Mouse (Mus musculus): ENCODE results near the gene Chd1. TPM values are rescaled to one million over a fixed set of nuclear protein-coding genes. Genes with fewer than 3 reads are reported as not detected.
"Not testable (repeated sequence)": the region's sequence is repeated elsewhere in the genome, so short reads cannot be mapped to it uniquely, and the experiment has no call there.

The Chd1 gene
- polyA plus RNA-seq, 1 experiment, result 30.4 TPM

DNA sequence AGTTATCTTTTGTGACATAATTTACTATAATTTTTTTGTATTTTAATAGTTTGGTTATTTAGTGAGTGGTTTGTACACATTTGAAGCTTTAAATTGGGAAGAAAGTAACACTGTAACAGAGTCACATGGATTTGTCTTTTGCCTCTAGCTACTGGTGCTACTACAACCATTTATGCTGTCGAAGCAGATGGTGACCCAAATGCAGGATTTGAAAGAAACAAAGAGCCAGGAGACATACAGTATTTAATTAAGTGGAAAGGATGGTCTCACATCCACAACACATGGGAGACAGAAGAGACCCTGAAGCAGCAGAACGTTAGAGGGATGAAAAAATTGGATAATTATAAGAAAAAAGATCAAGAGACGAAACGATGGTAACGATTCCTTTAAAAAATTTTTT lies 26.9 kb downstream of the Chd1 start:
- H3K27me3 ChIP-seq (ENCODE audit: control insufficient read depth, insufficient read depth, low read length), result no peaks in the 10 kb centered on the region
- no peak overlapping the region for H3K27ac ChIP-seq (ENCODE audit: control insufficient read depth, insufficient read depth, low read length)
- H3K4me3 ChIP-seq (ENCODE audit: control insufficient read depth, insufficient read depth, low read length), result no peak overlapping the region
- TF ChIP-seq POLR2A (IDR thresholded peaks at IDR 0.05; ENCODE audit: control insufficient read depth, extremely low read depth, insufficient read depth, low read length, poor library complexity) (no peak), CTCF (IDR thresholded peaks at IDR 0.05; ENCODE audit: borderline replicate concordance, control insufficient read depth, extremely low read depth, insufficient read depth, low read length, poor library complexity) (no peak)
- peaks cover 83% of the 10 kb centered on the region for H3K36me3 ChIP-seq (ENCODE audit: control insufficient read depth, insufficient read depth, low read length)
- WGBS, result 96% methylated on average over 5 of the region's 5 CpGs
- no peak for DNase-seq
- no peaks in the 10 kb centered on the region for H3K4me1 ChIP-seq (replicated peaks; ENCODE audit: control insufficient read depth, insufficient read depth, low read length)

DNA sequence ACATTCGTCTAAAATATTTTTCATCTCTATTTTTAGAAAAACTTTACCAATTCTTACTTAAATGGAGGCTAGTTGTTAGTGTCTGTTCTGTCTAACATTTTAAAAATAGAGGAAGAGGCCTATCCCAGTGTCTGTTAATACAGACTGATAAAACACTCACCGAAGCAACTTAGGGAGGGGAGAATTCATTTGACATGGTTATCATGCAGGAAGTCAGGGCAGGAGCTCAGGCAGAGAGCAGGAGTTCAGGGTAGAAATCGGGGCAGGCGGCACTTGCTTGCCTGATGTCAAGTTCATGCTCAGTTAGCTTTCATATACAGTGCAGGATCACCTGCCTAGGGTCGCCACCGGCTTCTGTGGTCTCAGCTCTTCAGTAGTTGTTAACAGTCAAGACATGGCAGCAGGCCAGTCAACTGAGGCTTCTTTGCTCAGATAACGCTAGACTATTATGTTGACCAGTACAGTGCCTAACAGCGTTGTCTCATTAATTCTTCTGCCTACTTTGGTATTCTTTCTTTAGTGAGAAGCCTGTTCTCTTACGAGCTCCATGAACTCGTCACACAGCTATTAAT lies 32.7 kb downstream of the Chd1 start:
- no peaks in the 10 kb centered on the region for H3K27me3 ChIP-seq (ENCODE audit: control insufficient read depth, insufficient read depth, low read length)
- 97% methylated on average over 10 of the region's 10 CpGs for WGBS
- no peaks in the 10 kb centered on the region for H3K4me1 ChIP-seq (replicated peaks; ENCODE audit: control insufficient read depth, insufficient read depth, low read length)
- DNase-seq, result no peak
- H3K27ac ChIP-seq (ENCODE audit: control insufficient read depth, insufficient read depth, low read length), result no peak overlapping the region
- H3K4me3 ChIP-seq (ENCODE audit: control insufficient read depth, insufficient read depth, low read length), result no peak overlapping the region
- peaks cover 78% of the 10 kb centered on the region for H3K36me3 ChIP-seq (ENCODE audit: control insufficient read depth, insufficient read depth, low read length)
- TF ChIP-seq POLR2A (IDR thresholded peaks at IDR 0.05; ENCODE audit: control insufficient read depth, extremely low read depth, insufficient read depth, low read length, poor library complexity) (no peak), CTCF (IDR thresholded peaks at IDR 0.05; ENCODE audit: borderline replicate concordance, control insufficient read depth, extremely low read depth, insufficient read depth, low read length, poor library complexity) (no peak)

DNA sequence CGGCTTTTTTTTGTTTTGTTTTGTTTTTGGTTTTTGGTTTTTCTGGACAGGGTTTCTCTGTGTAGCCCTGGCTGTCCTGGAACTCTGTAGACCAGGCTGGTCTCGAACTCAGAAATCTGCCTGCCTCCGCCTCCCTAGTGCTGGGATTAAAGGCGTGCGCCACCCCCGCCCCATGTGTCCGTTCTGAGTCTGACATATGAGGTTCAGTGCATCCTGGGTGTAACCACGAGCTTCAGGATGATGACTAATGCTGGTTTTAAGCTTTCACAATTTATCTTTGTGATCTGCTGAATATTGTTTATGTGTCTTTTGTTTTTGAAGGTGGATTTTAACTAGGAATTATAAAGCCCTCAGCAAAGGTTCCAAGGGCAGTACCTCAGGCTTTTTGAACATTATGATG lies 37.1 kb downstream of the Chd1 start:
- peaks cover 73% of the 10 kb centered on the region for H3K36me3 ChIP-seq (ENCODE audit: control insufficient read depth, insufficient read depth, low read length)

DNA sequence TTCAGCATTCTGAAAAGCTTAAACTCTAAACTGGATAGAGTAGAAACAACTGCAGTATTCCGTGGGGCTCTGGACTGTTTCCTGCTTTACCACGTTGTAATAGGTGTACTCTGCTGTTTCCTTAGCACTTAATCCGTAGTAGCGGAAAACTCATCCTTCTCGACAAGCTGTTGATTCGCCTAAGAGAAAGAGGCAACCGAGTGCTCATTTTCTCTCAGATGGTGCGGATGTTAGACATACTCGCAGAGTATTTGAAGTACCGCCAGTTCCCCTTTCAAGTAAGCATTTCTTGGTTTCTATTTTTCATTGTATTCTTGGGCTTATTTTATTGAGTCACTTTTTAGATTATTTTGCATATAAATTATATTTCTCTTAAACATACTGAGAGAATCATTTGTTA lies 38.2 kb downstream of the Chd1 start:
- Histone ChIP-seq H3K36me3 (ENCODE audit: control insufficient read depth, insufficient read depth, low read length) (peaks cover 74% of the 10 kb centered on the region), H3K4me1 (replicated peaks; ENCODE audit: control insufficient read depth, insufficient read depth, low read length) (peaks cover 2% of the 10 kb centered on the region; the same call in 1 of the 2 replicates), H3K27me3 (ENCODE audit: control insufficient read depth, insufficient read depth, low read length) (no peaks in the 10 kb centered on the region), H3K4me3 (ENCODE audit: control insufficient read depth, insufficient read depth, low read length) (no peak overlapping the region), H3K27ac (ENCODE audit: control insufficient read depth, insufficient read depth, low read length) (no peak overlapping the region)
- 63% methylated on average over 10 of the region's 10 CpGs for WGBS
- TF ChIP-seq POLR2A (IDR thresholded peaks at IDR 0.05; ENCODE audit: control insufficient read depth, extremely low read depth, insufficient read depth, low read length, poor library complexity), result no peak
- TF ChIP-seq CTCF (IDR thresholded peaks at IDR 0.05; ENCODE audit: borderline replicate concordance, control insufficient read depth, extremely low read depth, insufficient read depth, low read length, poor library complexity), result no peak
- DNase-seq, result no peak

More for the DNA sequence above, 37.1 kb downstream of the Chd1 start:
- DNase-seq, result no peak
- Histone ChIP-seq H3K27ac (ENCODE audit: control insufficient read depth, insufficient read depth, low read length) (no peak overlapping the region), H3K4me1 (replicated peaks; ENCODE audit: control insufficient read depth, insufficient read depth, low read length) (peaks cover 2% of the 10 kb centered on the region; the same call in 1 of the 2 replicates), H3K27me3 (ENCODE audit: control insufficient read depth, insufficient read depth, low read length) (no peaks in the 10 kb centered on the region), H3K4me3 (ENCODE audit: control insufficient read depth, insufficient read depth, low read length) (no peak overlapping the region)
- no peak for TF ChIP-seq POLR2A (IDR thresholded peaks at IDR 0.05; ENCODE audit: control insufficient read depth, extremely low read depth, insufficient read depth, low read length, poor library complexity)
- no peak for TF ChIP-seq CTCF (IDR thresholded peaks at IDR 0.05; ENCODE audit: borderline replicate concordance, control insufficient read depth, extremely low read depth, insufficient read depth, low read length, poor library complexity)
- 73% methylated on average over 8 of the region's 8 CpGs for WGBS

DNA sequence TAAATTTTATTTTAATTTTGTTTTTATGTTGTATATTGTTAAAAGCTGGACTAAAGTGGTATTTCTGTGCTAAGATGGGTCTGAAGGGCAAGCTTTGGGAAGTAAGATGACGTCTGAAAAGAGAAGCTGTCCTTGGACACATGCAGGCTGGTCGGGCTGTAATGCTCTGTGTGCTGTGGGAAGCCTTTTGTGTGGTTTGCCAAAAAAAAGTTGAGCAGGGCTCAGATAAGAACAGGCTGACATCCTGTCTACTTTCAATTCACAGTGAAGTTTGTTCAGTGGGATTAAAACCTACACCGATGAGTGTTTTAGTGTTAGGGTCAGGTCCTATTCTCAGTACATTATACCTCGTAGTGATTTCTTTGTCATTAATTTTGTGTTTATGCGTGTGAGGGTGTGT lies 38.6 kb downstream of the Chd1 start:
- TF ChIP-seq POLR2A (IDR thresholded peaks at IDR 0.05; ENCODE audit: control insufficient read depth, extremely low read depth, insufficient read depth, low read length, poor library complexity) (no peak), CTCF (IDR thresholded peaks at IDR 0.05; ENCODE audit: borderline replicate concordance, control insufficient read depth, extremely low read depth, insufficient read depth, low read length, poor library complexity) (no peak)
- no peak overlapping the region for H3K27ac ChIP-seq (ENCODE audit: control insufficient read depth, insufficient read depth, low read length)
- H3K4me1 ChIP-seq (replicated peaks; ENCODE audit: control insufficient read depth, insufficient read depth, low read length), result peaks cover 2% of the 10 kb centered on the region; the same call in 1 of the 2 replicates
- H3K36me3 ChIP-seq (ENCODE audit: control insufficient read depth, insufficient read depth, low read length), result peaks cover 74% of the 10 kb centered on the region
- WGBS, result 30% methylated on average over 5 of the region's 5 CpGs
- peak; percentile 23 for DNase-seq
- H3K4me3 ChIP-seq (ENCODE audit: control insufficient read depth, insufficient read depth, low read length), result no peak overlapping the region
- H3K27me3 ChIP-seq (ENCODE audit: control insufficient read depth, insufficient read depth, low read length), result no peaks in the 10 kb centered on the region

DNA sequence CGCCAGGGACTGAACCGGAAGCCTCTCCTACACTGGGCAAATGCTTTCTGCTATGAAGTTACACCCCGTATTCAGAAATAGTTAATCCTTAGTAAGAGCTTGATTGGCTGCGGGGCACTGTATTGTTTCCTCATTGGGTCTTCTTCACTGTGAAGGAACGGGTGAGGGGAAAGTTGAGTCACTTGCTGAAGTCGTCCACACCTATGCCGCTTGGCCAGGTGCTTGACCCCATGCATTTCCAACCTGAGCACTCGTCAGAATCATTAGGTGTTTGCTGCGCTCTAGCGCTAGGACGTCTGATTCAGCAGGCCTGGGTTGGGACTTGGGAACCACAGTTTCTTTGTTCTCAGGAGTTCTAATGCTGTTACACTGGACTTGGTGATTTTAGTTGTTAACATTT lies 41.9 kb downstream of the Chd1 start:
- H3K4me3 ChIP-seq (ENCODE audit: control insufficient read depth, insufficient read depth, low read length), result no peak overlapping the region
- H3K27ac ChIP-seq (ENCODE audit: control insufficient read depth, insufficient read depth, low read length), result no peak overlapping the region
- WGBS, result 95% methylated on average over 11 of the region's 11 CpGs
- peaks cover 2% of the 10 kb centered on the region; the same call in 1 of the 2 replicates for H3K4me1 ChIP-seq (replicated peaks; ENCODE audit: control insufficient read depth, insufficient read depth, low read length)
- peaks cover 79% of the 10 kb centered on the region for H3K36me3 ChIP-seq (ENCODE audit: control insufficient read depth, insufficient read depth, low read length)
- no peak for TF ChIP-seq POLR2A (IDR thresholded peaks at IDR 0.05; ENCODE audit: control insufficient read depth, extremely low read depth, insufficient read depth, low read length, poor library complexity)
- TF ChIP-seq CTCF (IDR thresholded peaks at IDR 0.05; ENCODE audit: borderline replicate concordance, control insufficient read depth, extremely low read depth, insufficient read depth, low read length, poor library complexity), result no peak
- DNase-seq, result no peak
- no peaks in the 10 kb centered on the region for H3K27me3 ChIP-seq (ENCODE audit: control insufficient read depth, insufficient read depth, low read length)

DNA sequence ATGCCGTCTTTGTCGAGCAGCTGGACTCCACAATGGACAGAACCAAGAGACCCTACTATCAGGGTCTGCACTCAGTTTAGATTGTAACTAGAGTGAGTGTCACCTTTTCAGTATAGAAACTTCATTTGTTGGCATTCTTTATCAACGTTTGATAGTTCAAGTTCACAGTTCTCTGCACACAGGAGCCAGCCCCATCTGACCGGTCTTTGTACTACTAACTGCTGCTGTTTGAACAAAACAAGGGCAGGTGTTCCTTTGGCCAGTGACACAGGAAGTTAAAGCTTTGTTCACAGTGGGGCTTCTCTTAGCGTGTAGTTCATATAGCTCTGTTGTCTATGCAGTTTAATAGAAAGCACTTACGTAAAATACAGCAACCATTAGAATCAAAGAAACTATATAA lies 43.3 kb downstream of the Chd1 start:
- Histone ChIP-seq H3K27ac (ENCODE audit: control insufficient read depth, insufficient read depth, low read length) (no peak overlapping the region), H3K4me1 (replicated peaks; ENCODE audit: control insufficient read depth, insufficient read depth, low read length) (peaks cover 2% of the 10 kb centered on the region; the same call in 1 of the 2 replicates), H3K36me3 (ENCODE audit: control insufficient read depth, insufficient read depth, low read length) (peaks cover 85% of the 10 kb centered on the region), H3K4me3 (ENCODE audit: control insufficient read depth, insufficient read depth, low read length) (no peak overlapping the region), H3K27me3 (ENCODE audit: control insufficient read depth, insufficient read depth, low read length) (no peaks in the 10 kb centered on the region)
- 90% methylated on average over 6 of the region's 6 CpGs for WGBS
- TF ChIP-seq POLR2A (IDR thresholded peaks at IDR 0.05; ENCODE audit: control insufficient read depth, extremely low read depth, insufficient read depth, low read length, poor library complexity) (no peak), CTCF (IDR thresholded peaks at IDR 0.05; ENCODE audit: borderline replicate concordance, control insufficient read depth, extremely low read depth, insufficient read depth, low read length, poor library complexity) (no peak)
- no peak for DNase-seq

DNA sequence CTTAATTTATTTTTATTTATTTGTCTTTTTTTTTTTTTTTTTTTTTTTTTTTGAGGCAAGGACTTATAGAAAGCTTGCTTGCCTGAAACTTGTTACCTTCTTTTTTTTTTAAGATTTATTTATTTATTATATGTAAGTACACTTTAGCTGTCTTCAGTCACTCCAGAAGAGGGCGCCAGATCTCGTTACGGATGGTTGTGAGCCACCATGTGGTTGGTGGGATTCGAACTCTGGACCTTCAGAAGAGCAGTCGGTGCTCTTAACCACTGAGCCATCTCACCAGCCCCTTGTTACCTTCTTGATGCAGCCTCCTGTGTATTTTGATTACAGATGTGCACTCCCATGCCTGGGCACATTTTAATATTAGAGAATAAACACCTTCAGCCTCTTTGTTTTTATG lies 46.5 kb downstream of the Chd1 start:
- WGBS, result 95% methylated on average over 5 of the region's 5 CpGs
- DNase-seq; H3K4me3 ChIP-seq (ENCODE audit: control insufficient read depth, insufficient read depth, low read length); H3K27me3 ChIP-seq (ENCODE audit: control insufficient read depth, insufficient read depth, low read length); H3K4me1 ChIP-seq (replicated peaks; ENCODE audit: control insufficient read depth, insufficient read depth, low read length); H3K27ac ChIP-seq (ENCODE audit: control insufficient read depth, insufficient read depth, low read length): not testable (repeated sequence)
- peaks cover 86% of the 10 kb centered on the region for H3K36me3 ChIP-seq (ENCODE audit: control insufficient read depth, insufficient read depth, low read length)

Measured in thymus, adult 2 months (tissue).